Mouse (Mus musculus): ENCODE data around the gene Nkg7. TPM values are rescaled to one million over a fixed set of nuclear protein-coding genes. Genes with fewer than 3 reads are reported as not detected.
A peak's percentile ranks its signal among the peaks of the same experiment; 100 is the strongest.

Gene Nkg7
- total RNA-seq, 2 experiments from 2014 or later: not detected

GRCm38 (mm10) chr7:43453599-43454355, 16.9 kb downstream of the Nkg7 start:
- Histone ChIP-seq H3K27ac (no peak overlapping the region), H3K4me3 (no peak overlapping the region)
- DNase-seq (ENCODE audit: low spot score in 2 of 2): no peak
- no peak for TF ChIP-seq CTCF (conservative IDR thresholded peaks at IDR 0.05)

DNA sequence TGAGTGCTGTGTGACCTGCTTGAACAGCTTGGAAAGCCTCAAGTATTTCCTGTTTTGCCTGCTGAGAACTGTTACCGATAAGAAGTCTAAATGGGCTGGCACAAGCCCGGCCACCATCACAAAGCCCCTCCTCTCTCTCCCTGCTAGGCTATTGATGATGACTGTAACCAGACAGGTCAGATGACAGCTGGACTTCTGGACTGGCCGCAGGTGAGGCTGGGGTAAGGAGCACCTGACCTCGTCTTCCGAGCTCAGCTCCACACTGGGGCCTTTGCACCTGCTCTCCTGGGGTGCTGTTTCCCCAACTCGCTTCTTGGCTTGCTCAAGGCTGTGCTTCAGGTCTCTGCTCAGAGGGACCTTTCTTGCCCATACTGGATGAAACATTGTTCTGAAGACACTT, 17.5 kb downstream of the Nkg7 start:
- Histone ChIP-seq H3K27ac (no peak overlapping the region), H3K4me3 (no peak overlapping the region)
- no peak for DNase-seq (ENCODE audit: low spot score in 2 of 2)
- TF ChIP-seq CTCF (conservative IDR thresholded peaks at IDR 0.05): no peak

DNA sequence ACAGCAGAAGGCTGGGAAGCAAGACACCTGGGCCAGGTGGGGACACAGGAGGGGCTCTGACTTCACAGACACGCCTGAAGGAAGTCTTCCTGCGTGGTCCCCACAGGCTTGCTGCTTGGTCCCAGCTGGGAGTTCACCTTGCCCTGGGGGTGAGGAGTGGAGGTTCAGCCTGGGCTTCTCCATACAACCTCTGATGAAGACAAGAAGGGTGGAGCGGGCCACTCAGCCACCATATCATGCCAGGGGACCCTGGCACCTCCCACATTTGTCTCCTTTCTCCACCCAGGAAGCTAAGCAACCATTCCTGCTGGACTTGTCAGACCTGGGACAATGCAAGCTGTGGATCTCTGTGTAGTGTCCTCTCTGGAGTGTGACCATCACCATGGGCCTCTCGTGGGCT, 26.0 kb downstream of the Nkg7 start, which contains the start of gene Vsig10l:
Gene Vsig10l (plus strand): TSS at position 301 of the 400 bp plus-strand sequence.
- no peak for TF ChIP-seq CTCF (conservative IDR thresholded peaks at IDR 0.05)
- no peak for DNase-seq (ENCODE audit: low spot score in 2 of 2)
- Histone ChIP-seq H3K27ac (no peak within 1 kb of the TSS), H3K4me3 (no peak within 1 kb of the TSS)

GRCm38 (mm10) chr7:43463976-43464375, 27.1 kb downstream of the Nkg7 start:
- DNase-seq (ENCODE audit: low spot score in 2 of 2): no peak
- TF ChIP-seq CTCF (conservative IDR thresholded peaks at IDR 0.05): no peak
- Histone ChIP-seq H3K27ac (no peak overlapping the region), H3K4me3 (no peak overlapping the region)

DNA sequence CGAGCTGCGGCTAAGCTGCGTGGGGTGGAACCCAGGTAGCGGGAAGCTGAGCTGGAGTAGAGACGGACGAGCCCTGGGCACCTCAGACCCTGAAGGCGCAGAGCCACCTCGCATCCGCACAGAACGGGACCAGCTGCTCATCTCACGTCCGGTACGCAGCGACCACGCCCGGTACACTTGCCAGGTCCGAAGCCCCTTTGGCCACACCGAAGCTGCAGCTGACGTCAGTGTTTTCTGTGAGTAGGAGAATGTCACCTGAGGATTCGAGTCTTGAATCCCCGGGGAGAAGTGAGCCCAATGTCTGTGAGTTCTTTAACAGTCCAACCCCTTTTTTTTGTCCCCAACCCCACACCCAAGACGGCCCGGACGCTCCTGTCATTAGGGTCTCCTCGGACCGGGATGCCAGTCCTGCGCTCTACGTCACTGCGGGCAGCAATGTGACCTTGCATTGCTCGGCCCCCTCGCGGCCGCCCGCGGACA, 28.0 kb downstream of the Nkg7 start:
- TF ChIP-seq CTCF (conservative IDR thresholded peaks at IDR 0.05): peak; percentile 64
- no peak for DNase-seq (ENCODE audit: low spot score in 2 of 2)
- peak overlapping the region; percentile 52 for H3K4me3 ChIP-seq
- no peak overlapping the region for H3K27ac ChIP-seq

DNA sequence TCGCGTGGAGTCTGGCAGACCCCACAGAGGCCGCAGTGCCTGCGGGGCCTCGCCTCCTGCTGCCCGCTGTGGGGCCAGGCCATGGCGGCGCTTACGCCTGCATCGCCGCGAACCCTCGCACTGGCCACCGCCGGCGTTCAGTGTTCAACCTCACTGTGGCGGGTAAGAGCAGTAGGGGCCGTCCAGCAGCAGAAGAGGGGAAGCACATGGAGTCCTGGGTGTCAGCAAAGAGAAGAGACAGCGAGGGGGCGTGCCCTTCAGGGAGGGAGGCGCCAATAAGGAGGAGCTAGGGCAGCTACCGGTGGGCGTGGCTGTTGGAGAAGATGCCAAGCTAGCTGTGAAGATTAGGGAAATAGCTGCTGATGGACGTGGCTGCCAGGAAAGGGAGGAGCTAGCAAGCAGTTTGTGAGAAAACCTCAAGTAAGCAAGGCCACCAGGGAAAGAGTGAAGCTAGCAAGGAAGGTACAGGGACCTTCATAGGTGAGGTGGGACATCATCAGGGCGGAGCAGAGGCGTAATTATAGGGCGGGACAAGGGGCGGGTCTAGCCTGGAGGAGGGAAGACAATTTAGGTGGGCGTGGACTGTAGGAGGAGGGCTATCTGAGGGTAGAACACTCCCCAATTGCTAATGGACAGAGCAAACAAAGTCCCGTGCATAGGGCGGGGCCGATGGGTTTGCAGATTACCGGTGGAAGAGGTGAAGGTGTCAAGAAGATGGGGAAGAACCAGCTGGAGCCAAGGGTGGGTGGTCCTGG, 28.6 kb downstream of the Nkg7 start:
- 0 out of 2 replicates have a peak, but pooled peaks have one; percentile 12 for TF ChIP-seq CTCF (conservative IDR thresholded peaks at IDR 0.05)
- Histone ChIP-seq H3K4me3 (peak overlapping the region; percentile 52), H3K27ac (no peak overlapping the region)
- peak; percentile 67 to 81 for DNase-seq (ENCODE audit: low spot score in 2 of 2)

GRCm38 (mm10) chr7:43466099-43466694, 29.3 kb downstream of the Nkg7 start:
- peak; percentile 61 to 73 for DNase-seq (ENCODE audit: low spot score in 2 of 2)
- peak; percentile 94 for TF ChIP-seq CTCF (conservative IDR thresholded peaks at IDR 0.05)
- Histone ChIP-seq H3K27ac (no peak overlapping the region), H3K4me3 (peak overlapping the region; percentile 52)

DNA sequence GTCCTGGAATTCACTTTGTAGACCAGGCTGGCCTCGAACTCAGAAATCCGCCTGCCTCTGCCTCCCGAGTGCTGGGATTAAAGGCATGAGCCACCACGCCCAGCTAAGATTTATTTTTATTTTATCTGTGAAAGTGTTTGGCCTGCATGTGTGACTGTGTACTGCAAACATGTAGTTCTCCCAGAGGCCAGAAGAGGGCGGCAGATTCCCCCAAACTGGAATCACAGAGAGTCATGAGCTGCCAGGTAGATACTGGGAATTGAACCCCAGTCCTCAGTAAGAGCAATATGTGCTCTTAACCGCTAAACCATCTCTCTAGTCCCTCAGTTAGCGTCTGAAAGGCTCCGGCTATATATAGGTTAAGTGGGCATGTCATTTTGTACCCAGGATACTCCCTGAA, 33.5 kb downstream of the Nkg7 start:
- peak in 1 of 2 experiments; percentile 43 for DNase-seq (ENCODE audit: low spot score in 2 of 2)
- H3K4me3 ChIP-seq: no peak overlapping the region
- peak; percentile 76 for TF ChIP-seq CTCF (conservative IDR thresholded peaks at IDR 0.05)
- H3K27ac ChIP-seq: no peak overlapping the region

- TF ChIP-seq CTCF (conservative IDR thresholded peaks at IDR 0.05): 0 out of 2 replicates have a peak, but pooled peaks have one; percentile 12
- no peak for DNase-seq (ENCODE audit: low spot score in 2 of 2)
- no peak overlapping the region for H3K27ac ChIP-seq
- no peak overlapping the region for H3K4me3 ChIP-seq
Observed at GRCm38 (mm10) chr7:43475706-43476105, 38.8 kb downstream of the Nkg7 start.

- no peak overlapping the region for H3K4me3 ChIP-seq
- no peak for DNase-seq (ENCODE audit: low spot score in 2 of 2)
- H3K27ac ChIP-seq: no peak overlapping the region
- no peak for TF ChIP-seq CTCF (conservative IDR thresholded peaks at IDR 0.05)
Observed at GRCm38 (mm10) chr7:43476376-43476775, 39.5 kb downstream of the Nkg7 start.

GRCm38 (mm10) chr7:43481191-43481590, 44.3 kb downstream of the Nkg7 start:
- peak overlapping the region; percentile 64 for H3K27ac ChIP-seq
- H3K4me3 ChIP-seq: no peak overlapping the region
- peak; percentile 65 to 76 for DNase-seq (ENCODE audit: low spot score in 2 of 2)
- TF ChIP-seq CTCF (conservative IDR thresholded peaks at IDR 0.05): no peak

DNA sequence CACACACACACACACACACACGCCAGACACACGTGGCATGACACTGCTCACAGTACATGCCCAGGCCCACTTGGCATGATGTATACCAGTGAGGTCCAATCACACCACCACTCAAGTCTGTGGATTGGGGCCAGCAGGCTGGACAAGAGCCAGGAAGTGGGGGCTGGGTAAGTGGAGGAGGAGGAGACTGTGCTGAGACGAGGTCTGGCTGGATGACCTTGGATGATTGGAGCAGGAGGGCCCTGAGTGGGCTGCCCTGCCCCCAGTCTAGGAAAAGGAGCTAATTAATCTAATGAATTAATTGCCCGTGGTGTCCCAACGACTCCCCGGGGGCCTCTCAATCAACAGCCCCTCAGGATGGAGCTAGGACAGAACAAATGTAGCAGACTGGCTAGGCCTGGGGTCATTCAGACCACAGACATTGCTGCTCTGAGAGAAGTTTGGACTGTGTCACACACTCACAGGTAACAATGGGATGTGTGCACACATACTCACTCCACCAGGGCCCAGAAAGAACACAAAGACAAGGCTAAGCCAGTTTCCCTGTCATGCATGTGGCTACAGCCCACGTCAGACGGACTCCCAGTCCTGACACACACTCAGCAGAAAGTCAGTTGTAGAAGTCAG, 45.3 kb downstream of the Nkg7 start:
- no peak for DNase-seq (ENCODE audit: low spot score in 2 of 2)
- Histone ChIP-seq H3K4me3 (no peak overlapping the region), H3K27ac (peak overlapping the region; percentile 0; the same call in 1 of the 2 replicates)
- TF ChIP-seq CTCF (conservative IDR thresholded peaks at IDR 0.05): no peak
